Mouse (Mus musculus): Measurements from ENCODE around the gene Eif3l. TPM values are rescaled to one million over a fixed set of nuclear protein-coding genes. Genes with fewer than 3 reads are reported as not detected.

The Eif3l gene
- polyA plus RNA-seq, 1 experiment from 2014 or later = 174 TPM

- H3K4me2 ChIP-seq (ENCODE audit: low read length) = peak overlapping the region; percentile 70
- H3K27ac ChIP-seq (ENCODE audit: low read depth, low read length) = peak overlapping the region; percentile 75
- no peaks in the 10 kb centered on the region for H3K27me3 ChIP-seq (replicated peaks; ENCODE audit: control insufficient read depth, insufficient read depth, low read length)
- peaks cover under 1% of the 10 kb centered on the region; the same call in 1 of the 2 replicates for H3K36me3 ChIP-seq (ENCODE audit: control insufficient read depth, insufficient read depth, low read length)
- peaks cover 15% of the 10 kb centered on the region for H3K4me1 ChIP-seq (ENCODE audit: control insufficient read depth, insufficient read depth, low read depth, low read length)
- peak overlapping the region; percentile 89 for H3K9ac ChIP-seq (ENCODE audit: low read depth, low read length)
- H3K4me3 ChIP-seq (ENCODE audit: low read length) = peak overlapping the region; percentile 69
- no peak; the same call in none of the 2 replicates for ATAC-seq
- WGBS = under 1% methylated on average over 36 of the region's 46 CpGs
- no peaks in the 10 kb centered on the region for H3K9me3 ChIP-seq (ENCODE audit: control insufficient read depth, low read length)
These were observed 34.4 kb downstream of the Eif3l start for GRCm38 (mm10) chr15:79109321-79109934.

- H3K4me3 ChIP-seq (ENCODE audit: low read length) = peak overlapping the region; percentile 69
- peaks cover 15% of the 10 kb centered on the region for H3K4me1 ChIP-seq (ENCODE audit: control insufficient read depth, insufficient read depth, low read depth, low read length)
- H3K9ac ChIP-seq (ENCODE audit: low read depth, low read length) = peak overlapping the region; percentile 89
- H3K9me3 ChIP-seq (ENCODE audit: control insufficient read depth, low read length) = no peaks in the 10 kb centered on the region
- WGBS = 16% methylated on average over 9 of the region's 9 CpGs
- ATAC-seq = no peak
- no peak overlapping the region for H3K27ac ChIP-seq (ENCODE audit: low read depth, low read length)
- H3K36me3 ChIP-seq (ENCODE audit: control insufficient read depth, insufficient read depth, low read length) = peaks cover 6% of the 10 kb centered on the region
- no peaks in the 10 kb centered on the region for H3K27me3 ChIP-seq (replicated peaks; ENCODE audit: control insufficient read depth, insufficient read depth, low read length)
- peak overlapping the region; percentile 70 for H3K4me2 ChIP-seq (ENCODE audit: low read length)
These were observed 35.1 kb downstream of the Eif3l start for GRCm38 (mm10) chr15:79110031-79110430.

GRCm38 (mm10) chr15:79110528-79110927, 35.5 kb downstream of the Eif3l start:
- H3K36me3 ChIP-seq (ENCODE audit: control insufficient read depth, insufficient read depth, low read length) = peaks cover 10% of the 10 kb centered on the region
- H3K4me2 ChIP-seq (ENCODE audit: low read length) = peak overlapping the region; percentile 70
- H3K4me1 ChIP-seq (ENCODE audit: control insufficient read depth, insufficient read depth, low read depth, low read length) = peaks cover 15% of the 10 kb centered on the region
- peak overlapping the region; percentile 89 for H3K9ac ChIP-seq (ENCODE audit: low read depth, low read length)
- no peaks in the 10 kb centered on the region for H3K27me3 ChIP-seq (replicated peaks; ENCODE audit: control insufficient read depth, insufficient read depth, low read length)
- no peak for ATAC-seq
- 62% methylated on average over 2 of the region's 2 CpGs for WGBS
- peak overlapping the region; percentile 69 for H3K4me3 ChIP-seq (ENCODE audit: low read length)
- H3K9me3 ChIP-seq (ENCODE audit: control insufficient read depth, low read length) = no peaks in the 10 kb centered on the region
- H3K27ac ChIP-seq (ENCODE audit: low read depth, low read length) = no peak overlapping the region

- Histone ChIP-seq H3K4me2 (ENCODE audit: low read length) (no peak overlapping the region), H3K36me3 (ENCODE audit: control insufficient read depth, insufficient read depth, low read length) (peaks cover 11% of the 10 kb centered on the region), H3K4me1 (ENCODE audit: control insufficient read depth, insufficient read depth, low read depth, low read length) (peaks cover 15% of the 10 kb centered on the region), H3K4me3 (ENCODE audit: low read length) (no peak overlapping the region), H3K9me3 (ENCODE audit: control insufficient read depth, low read length) (no peaks in the 10 kb centered on the region), H3K9ac (ENCODE audit: low read depth, low read length) (no peak overlapping the region), H3K27ac (ENCODE audit: low read depth, low read length) (no peak overlapping the region), H3K27me3 (replicated peaks; ENCODE audit: control insufficient read depth, insufficient read depth, low read length) (no peaks in the 10 kb centered on the region)
- ATAC-seq = no peak
- 84% methylated on average over 4 of the region's 4 CpGs for WGBS
These were observed 36.8 kb downstream of the Eif3l start for GRCm38 (mm10) chr15:79111774-79112173.

DNA sequence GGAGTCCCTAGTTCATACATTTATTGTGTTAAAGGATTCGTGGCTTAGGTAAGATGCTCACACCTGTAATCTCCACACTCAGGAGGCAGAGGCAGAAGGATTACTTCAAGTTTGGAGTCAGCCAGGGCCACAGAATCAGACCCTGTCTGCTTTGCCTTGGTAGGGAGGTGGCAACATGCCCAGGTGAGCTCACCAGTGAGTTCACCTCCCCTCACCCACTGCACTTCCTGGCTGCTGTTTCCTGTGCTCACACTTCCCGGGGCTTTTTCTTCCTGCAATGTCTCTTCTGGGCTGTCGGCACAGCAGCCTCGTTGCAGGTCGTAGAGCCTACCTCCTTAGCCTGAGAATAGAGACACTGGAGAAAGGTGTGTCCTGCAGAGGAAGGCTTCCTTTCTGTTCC, 40.3 kb downstream of the Eif3l start:
- H3K27me3 ChIP-seq (replicated peaks; ENCODE audit: control insufficient read depth, insufficient read depth, low read length) = no peaks in the 10 kb centered on the region
- H3K4me1 ChIP-seq (ENCODE audit: control insufficient read depth, insufficient read depth, low read depth, low read length) = peaks cover 15% of the 10 kb centered on the region
- H3K4me3 ChIP-seq (ENCODE audit: low read length) = no peak overlapping the region
- H3K9ac ChIP-seq (ENCODE audit: low read depth, low read length) = no peak overlapping the region
- H3K9me3 ChIP-seq (ENCODE audit: control insufficient read depth, low read length) = no peaks in the 10 kb centered on the region
- no peak overlapping the region for H3K27ac ChIP-seq (ENCODE audit: low read depth, low read length)
- ATAC-seq = no peak
- WGBS = 69% methylated on average over 5 of the region's 5 CpGs
- H3K36me3 ChIP-seq (ENCODE audit: control insufficient read depth, insufficient read depth, low read length) = peaks cover 11% of the 10 kb centered on the region
- no peak overlapping the region for H3K4me2 ChIP-seq (ENCODE audit: low read length)

- Histone ChIP-seq H3K27ac (ENCODE audit: low read depth, low read length) (no peak overlapping the region), H3K4me1 (ENCODE audit: control insufficient read depth, insufficient read depth, low read depth, low read length) (no peaks in the 10 kb centered on the region), H3K9ac (ENCODE audit: low read depth, low read length) (no peak overlapping the region), H3K4me2 (ENCODE audit: low read length) (no peak overlapping the region), H3K36me3 (ENCODE audit: control insufficient read depth, insufficient read depth, low read length) (peaks cover 23% of the 10 kb centered on the region), H3K9me3 (ENCODE audit: control insufficient read depth, low read length) (no peaks in the 10 kb centered on the region), H3K4me3 (ENCODE audit: low read length) (no peak overlapping the region), H3K27me3 (replicated peaks; ENCODE audit: control insufficient read depth, insufficient read depth, low read length) (no peaks in the 10 kb centered on the region)
- ATAC-seq = no peak
- 79% methylated on average over 9 of the region's 9 CpGs for WGBS
These were observed 44.5 kb downstream of the Eif3l start for GRCm38 (mm10) chr15:79119491-79119890.

DNA sequence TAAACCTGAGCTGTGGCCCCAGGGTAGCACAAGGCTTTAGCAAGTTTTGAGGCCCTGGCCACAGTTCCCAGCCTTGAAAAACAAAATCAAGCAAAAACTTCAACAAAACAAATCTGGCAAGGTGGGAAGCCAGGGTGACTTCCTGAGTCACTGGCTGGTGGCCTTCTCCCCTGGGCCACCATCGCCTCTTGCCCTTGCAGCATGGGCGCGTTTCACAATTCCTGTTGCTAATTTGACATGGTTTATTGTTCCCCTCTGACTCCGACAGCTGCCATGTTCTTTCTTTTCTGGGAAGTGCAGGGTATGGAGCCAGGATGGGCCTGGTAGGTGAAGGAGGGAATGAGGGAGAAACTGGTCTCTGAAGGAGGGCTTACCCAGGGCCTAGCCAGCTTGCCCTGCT, 47.1 kb downstream of the Eif3l start:
- H3K27ac ChIP-seq (ENCODE audit: low read depth, low read length) = no peak overlapping the region
- no peaks in the 10 kb centered on the region for H3K9me3 ChIP-seq (ENCODE audit: control insufficient read depth, low read length)
- H3K4me1 ChIP-seq (ENCODE audit: control insufficient read depth, insufficient read depth, low read depth, low read length) = no peaks in the 10 kb centered on the region
- H3K4me2 ChIP-seq (ENCODE audit: low read length) = no peak overlapping the region
- 31% methylated on average over 4 of the region's 4 CpGs for WGBS
- H3K27me3 ChIP-seq (replicated peaks; ENCODE audit: control insufficient read depth, insufficient read depth, low read length) = no peaks in the 10 kb centered on the region
- no peak overlapping the region for H3K4me3 ChIP-seq (ENCODE audit: low read length)
- ATAC-seq = no peak
- H3K9ac ChIP-seq (ENCODE audit: low read depth, low read length) = no peak overlapping the region
- peaks cover 29% of the 10 kb centered on the region for H3K36me3 ChIP-seq (ENCODE audit: control insufficient read depth, insufficient read depth, low read length)

DNA sequence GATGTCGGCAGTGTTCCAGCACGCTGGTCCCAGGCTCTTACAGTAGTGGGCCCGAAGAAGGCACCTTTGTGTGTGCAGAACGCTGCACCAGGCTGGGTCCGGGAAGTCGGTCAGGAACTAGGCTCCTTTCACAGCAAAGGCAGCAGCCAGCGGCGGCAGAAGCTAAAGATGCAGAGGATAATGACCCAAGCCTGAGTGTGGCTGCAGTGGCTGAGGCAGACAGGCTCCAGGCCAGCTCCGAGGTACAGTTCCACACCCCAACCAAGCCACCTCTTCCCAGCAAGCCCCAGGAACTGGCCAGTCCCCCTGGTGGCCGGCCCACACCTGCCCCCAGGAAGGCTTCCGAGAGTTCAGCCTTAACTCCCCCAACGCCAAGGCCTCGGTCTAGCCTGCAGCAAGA, 47.6 kb downstream of the Eif3l start:
- no peak overlapping the region for H3K9ac ChIP-seq (ENCODE audit: low read depth, low read length)
- no peak overlapping the region for H3K4me2 ChIP-seq (ENCODE audit: low read length)
- H3K27me3 ChIP-seq (replicated peaks; ENCODE audit: control insufficient read depth, insufficient read depth, low read length) = no peaks in the 10 kb centered on the region
- H3K36me3 ChIP-seq (ENCODE audit: control insufficient read depth, insufficient read depth, low read length) = peaks cover 33% of the 10 kb centered on the region
- H3K4me3 ChIP-seq (ENCODE audit: low read length) = no peak overlapping the region
- ATAC-seq = no peak
- WGBS = 85% methylated on average over 13 of the region's 13 CpGs
- H3K27ac ChIP-seq (ENCODE audit: low read depth, low read length) = no peak overlapping the region
- H3K4me1 ChIP-seq (ENCODE audit: control insufficient read depth, insufficient read depth, low read depth, low read length) = no peaks in the 10 kb centered on the region
- no peaks in the 10 kb centered on the region for H3K9me3 ChIP-seq (ENCODE audit: control insufficient read depth, low read length)

- Histone ChIP-seq H3K27ac (ENCODE audit: low read depth, low read length) (no peak overlapping the region), H3K4me3 (ENCODE audit: low read length) (no peak overlapping the region), H3K36me3 (ENCODE audit: control insufficient read depth, insufficient read depth, low read length) (peaks cover 43% of the 10 kb centered on the region), H3K4me1 (ENCODE audit: control insufficient read depth, insufficient read depth, low read depth, low read length) (no peaks in the 10 kb centered on the region), H3K27me3 (replicated peaks; ENCODE audit: control insufficient read depth, insufficient read depth, low read length) (no peaks in the 10 kb centered on the region), H3K9ac (ENCODE audit: low read depth, low read length) (no peak overlapping the region), H3K4me2 (ENCODE audit: low read length) (no peak overlapping the region), H3K9me3 (ENCODE audit: control insufficient read depth, low read length) (no peaks in the 10 kb centered on the region; the same call in 1 of the 2 replicates)
- ATAC-seq = no peak
- WGBS = 89% methylated on average over 6 of the region's 6 CpGs
These were observed 48.8 kb downstream of the Eif3l start for GRCm38 (mm10) chr15:79123751-79124150.
